Mouse (Mus musculus): ENCODE measurements at regions not wholly inside any gene's neighbourhood (a gene's known extent, or its start where the extent isn't known, plus 50 kb on each side); places are given as distances from the start of the nearest gene placed in this dataset.

DNA sequence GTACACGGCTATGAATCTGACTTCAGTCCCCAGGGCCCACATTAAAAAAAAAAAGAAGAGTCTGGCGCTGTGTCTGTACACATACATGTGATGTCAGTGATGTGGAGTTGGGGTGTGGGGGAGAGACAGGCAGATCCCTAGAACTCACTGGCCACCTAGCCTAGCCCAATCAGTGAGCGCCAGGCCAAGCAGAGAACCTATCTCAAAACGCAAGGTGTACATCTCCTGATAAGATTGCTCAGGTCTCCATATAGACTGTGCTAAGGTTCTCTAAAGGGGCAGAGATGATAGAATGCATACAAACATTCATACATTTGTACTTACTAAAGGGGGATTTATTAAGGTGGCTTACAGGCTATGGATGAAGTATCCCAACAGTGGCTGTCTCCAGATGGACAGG is 225.5 kb upstream of the Hs6st1 start:
- Histone ChIP-seq H3K4me1 (ENCODE audit: control insufficient read depth, insufficient read depth, low read length) (no peaks in the 10 kb centered on the region), H3K4me3 (ENCODE audit: insufficient read depth, low read length) (no peak overlapping the region), H3K27ac (ENCODE audit: insufficient read depth, low read length) (no peak overlapping the region)
- TF ChIP-seq POLR2A (IDR thresholded peaks at IDR 0.05; ENCODE audit: extremely low read depth, insufficient read depth, low read length), result no peak
- no peak for TF ChIP-seq CTCF (IDR thresholded peaks at IDR 0.05; ENCODE audit: extremely low read depth, insufficient read depth, low read length)

DNA sequence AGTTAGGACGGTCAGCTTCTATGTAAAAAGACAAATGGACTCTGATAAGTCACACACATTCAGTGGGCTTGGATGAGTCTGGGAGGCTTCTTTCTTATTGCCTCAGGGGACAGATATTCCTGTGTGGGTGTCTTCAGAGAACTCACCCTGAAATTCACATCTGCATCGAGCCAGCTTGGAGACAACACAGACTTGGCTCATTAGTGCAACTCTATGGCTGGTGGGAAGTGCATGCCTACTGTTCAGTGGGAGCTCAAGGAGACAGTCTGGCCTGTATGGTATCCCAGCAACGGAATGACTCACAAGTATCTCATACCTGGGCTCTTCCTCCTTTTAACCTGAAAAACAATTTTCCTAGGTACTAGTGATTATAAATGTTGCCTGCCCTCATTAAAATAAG is 224.6 kb upstream of the Hs6st1 start:
- Histone ChIP-seq H3K4me1 (ENCODE audit: control insufficient read depth, insufficient read depth, low read length) (no peaks in the 10 kb centered on the region), H3K27ac (ENCODE audit: insufficient read depth, low read length) (no peak overlapping the region), H3K4me3 (ENCODE audit: insufficient read depth, low read length) (no peak overlapping the region)
- TF ChIP-seq POLR2A (IDR thresholded peaks at IDR 0.05; ENCODE audit: extremely low read depth, insufficient read depth, low read length) (no peak), CTCF (IDR thresholded peaks at IDR 0.05; ENCODE audit: extremely low read depth, insufficient read depth, low read length) (no peak)

DNA sequence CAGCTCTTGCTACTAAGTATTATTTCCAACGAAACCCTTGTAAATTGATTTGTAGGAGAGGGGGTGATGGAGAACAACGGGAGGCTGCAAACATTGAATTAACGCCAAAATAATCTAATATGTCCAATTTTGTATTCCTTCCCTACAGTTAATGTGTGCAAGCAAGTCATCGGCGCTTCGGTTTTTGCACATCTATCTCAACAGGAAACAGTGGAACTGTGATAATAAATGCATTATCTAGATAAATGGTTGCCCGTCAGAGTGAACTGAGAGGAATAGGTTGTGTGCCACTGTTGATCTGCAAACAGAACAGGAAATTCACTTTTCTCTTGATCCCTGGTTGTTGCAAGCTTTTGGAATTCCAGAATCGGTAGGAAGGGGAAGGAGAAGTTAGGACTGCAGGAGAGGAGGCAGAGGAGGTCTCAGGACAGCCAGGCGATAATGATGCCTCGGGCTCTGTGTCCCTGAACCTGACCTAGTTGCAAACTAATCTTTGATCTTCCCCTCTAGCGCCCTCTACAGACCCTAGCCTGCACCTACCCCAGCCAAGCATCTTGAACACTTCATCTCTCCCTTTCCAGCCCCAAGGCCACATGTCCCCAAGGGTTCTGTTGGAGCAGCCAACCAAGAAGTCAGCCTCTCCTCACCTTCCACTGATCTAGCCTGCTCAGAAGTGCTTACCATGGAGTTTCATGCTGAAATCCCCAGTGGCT is 221.8 kb upstream of the Hs6st1 start:
- Histone ChIP-seq H3K4me1 (ENCODE audit: control insufficient read depth, insufficient read depth, low read length) (no peaks in the 10 kb centered on the region; the same call in 1 of the 2 replicates), H3K4me3 (ENCODE audit: insufficient read depth, low read length) (no peak overlapping the region), H3K27ac (ENCODE audit: insufficient read depth, low read length) (no peak overlapping the region)
- TF ChIP-seq CTCF (IDR thresholded peaks at IDR 0.05; ENCODE audit: extremely low read depth, insufficient read depth, low read length) (peak; percentile 42), POLR2A (IDR thresholded peaks at IDR 0.05; ENCODE audit: extremely low read depth, insufficient read depth, low read length) (no peak)

DNA sequence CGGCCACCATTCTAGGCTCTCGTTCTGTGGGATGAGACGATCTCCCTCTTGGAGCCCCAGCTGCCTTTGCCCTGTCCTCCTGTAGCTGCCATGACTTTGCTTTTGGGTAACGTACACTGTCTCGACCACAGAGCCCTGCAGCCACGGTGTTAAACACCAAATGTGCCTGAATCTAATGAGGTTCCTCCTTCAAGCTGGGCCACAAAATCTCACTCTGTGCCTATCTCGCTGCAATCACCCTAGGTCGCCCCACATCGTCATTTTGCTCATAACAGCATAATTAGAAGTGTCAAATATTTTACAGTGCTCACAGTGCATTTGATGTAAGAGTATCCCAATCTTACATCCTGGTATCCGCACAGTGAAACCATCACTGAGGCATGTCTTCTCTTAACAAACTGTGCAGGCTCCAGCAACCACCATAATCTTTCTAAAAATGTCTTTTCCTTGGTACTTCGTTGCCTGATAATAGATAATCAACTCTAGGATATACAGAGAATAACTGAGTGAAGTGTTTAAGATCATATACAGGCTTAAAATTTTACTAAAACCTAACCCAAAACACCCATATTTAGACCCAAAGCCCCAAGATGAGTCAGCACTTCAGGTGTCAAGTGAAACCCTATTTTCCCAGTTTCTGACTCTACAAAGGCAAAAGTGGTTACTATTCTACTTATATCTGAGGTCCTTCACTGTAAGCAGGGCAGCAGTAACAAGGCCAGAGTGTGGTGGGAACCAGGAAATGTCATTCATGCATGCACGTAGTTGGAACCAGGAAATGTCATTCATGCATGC is 219.8 kb upstream of the Hs6st1 start:
- Histone ChIP-seq H3K4me3 (ENCODE audit: insufficient read depth, low read length) (no peak overlapping the region), H3K4me1 (ENCODE audit: control insufficient read depth, insufficient read depth, low read length) (no peaks in the 10 kb centered on the region; the same call in 1 of the 2 replicates), H3K27ac (ENCODE audit: insufficient read depth, low read length) (no peak overlapping the region)
- TF ChIP-seq POLR2A (IDR thresholded peaks at IDR 0.05; ENCODE audit: extremely low read depth, insufficient read depth, low read length) (no peak), CTCF (IDR thresholded peaks at IDR 0.05; ENCODE audit: extremely low read depth, insufficient read depth, low read length) (no peak)

DNA sequence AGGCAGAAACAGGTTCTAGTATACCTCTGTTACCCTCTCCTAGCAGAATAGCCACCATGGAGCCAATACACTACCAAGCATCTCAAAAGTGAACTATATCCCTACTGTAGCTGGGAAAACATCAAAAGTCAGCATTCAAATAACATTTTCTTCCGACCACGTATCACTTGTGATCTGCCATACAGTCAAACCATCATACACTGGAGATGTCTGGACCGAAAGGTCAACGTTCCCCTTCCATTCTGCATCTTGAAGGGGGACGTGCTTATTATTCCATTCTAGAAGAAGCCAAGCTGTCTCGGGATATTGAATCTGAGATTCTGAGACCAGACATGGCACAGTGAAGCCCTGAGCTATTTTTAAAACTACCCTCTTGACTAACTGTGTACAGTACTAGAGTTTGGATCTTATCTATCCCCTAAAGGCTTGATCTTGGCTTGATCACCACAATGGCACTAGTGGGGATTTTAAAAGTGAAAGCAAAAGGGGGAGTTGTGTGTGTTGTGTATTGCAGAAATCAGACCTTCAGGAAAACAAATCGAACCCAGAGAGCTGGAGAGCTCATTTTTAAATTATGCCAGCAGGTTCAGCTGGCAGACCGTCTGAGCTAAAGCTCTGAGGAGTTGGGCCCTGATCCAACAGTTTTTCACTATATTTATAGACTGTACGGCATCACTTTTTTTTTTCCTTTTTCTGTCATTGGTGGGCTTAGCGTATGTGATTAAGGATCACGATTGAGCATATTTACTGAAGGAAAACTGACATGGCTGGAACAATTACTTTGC is 218.6 kb upstream of the Hs6st1 start:
- Histone ChIP-seq H3K27ac (ENCODE audit: insufficient read depth, low read length) (no peak overlapping the region), H3K4me3 (ENCODE audit: insufficient read depth, low read length) (no peak overlapping the region; the same call in 1 of the 2 replicates), H3K4me1 (ENCODE audit: control insufficient read depth, insufficient read depth, low read length) (no peaks in the 10 kb centered on the region; the same call in 1 of the 2 replicates)
- TF ChIP-seq CTCF (IDR thresholded peaks at IDR 0.05; ENCODE audit: extremely low read depth, insufficient read depth, low read length), result no peak
- no peak for TF ChIP-seq POLR2A (IDR thresholded peaks at IDR 0.05; ENCODE audit: extremely low read depth, insufficient read depth, low read length)

DNA sequence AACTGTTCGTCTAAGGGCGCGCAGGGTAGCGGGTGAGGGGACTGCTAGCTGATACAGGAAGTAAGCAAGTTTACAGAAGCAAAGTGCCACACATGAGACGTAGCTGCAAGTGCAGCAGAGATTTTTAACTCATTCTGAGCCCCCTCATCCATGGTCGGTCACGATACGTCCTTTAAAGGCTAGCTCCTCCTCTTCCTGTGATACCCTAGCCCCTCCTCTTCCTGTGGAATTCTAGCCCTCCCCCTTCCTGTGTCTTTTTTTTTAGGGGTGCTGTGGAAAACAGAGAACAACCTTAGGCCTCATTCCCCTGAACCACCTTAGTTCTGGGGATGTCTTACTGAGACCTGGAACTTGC is 218.0 kb upstream of the Hs6st1 start:
- no peaks in the 10 kb centered on the region; the same call in 1 of the 2 replicates for H3K4me1 ChIP-seq (ENCODE audit: control insufficient read depth, insufficient read depth, low read length)
- H3K27ac ChIP-seq (ENCODE audit: insufficient read depth, low read length), result no peak overlapping the region
- TF ChIP-seq CTCF (IDR thresholded peaks at IDR 0.05; ENCODE audit: extremely low read depth, insufficient read depth, low read length) (no peak), POLR2A (IDR thresholded peaks at IDR 0.05; ENCODE audit: extremely low read depth, insufficient read depth, low read length) (no peak)
- H3K4me3 ChIP-seq (ENCODE audit: insufficient read depth, low read length), result no peak overlapping the region; the same call in 1 of the 2 replicates

DNA sequence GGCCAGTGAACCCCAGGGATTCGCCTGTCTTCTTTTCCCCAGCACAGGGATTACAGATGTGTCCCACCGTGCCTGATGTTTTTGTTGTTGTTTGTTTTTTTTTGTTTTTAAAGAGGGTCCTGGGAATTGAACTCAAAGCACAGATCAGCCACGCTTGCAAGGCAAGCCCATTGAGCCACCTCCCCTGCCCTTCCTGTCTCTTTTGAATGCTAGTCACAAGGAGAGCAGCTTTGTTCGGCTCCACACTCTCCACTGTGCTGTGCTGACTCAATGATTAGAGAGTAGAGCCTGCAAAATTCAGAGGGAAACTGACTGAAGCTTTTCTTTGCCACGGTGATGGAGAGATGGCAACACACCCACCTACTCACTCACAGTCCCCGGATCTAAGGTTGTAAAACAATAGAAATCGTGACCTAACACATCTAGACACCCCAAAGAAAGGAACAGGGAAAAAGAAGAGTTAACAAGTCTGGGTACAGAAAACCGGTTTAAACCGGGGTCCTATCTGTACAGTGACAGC is 217.6 kb upstream of the Hs6st1 start:
- TF ChIP-seq POLR2A (IDR thresholded peaks at IDR 0.05; ENCODE audit: extremely low read depth, insufficient read depth, low read length) (no peak), CTCF (IDR thresholded peaks at IDR 0.05; ENCODE audit: extremely low read depth, insufficient read depth, low read length) (no peak)
- no peak overlapping the region for H3K27ac ChIP-seq (ENCODE audit: insufficient read depth, low read length)
- no peak overlapping the region for H3K4me3 ChIP-seq (ENCODE audit: insufficient read depth, low read length)
- H3K4me1 ChIP-seq (ENCODE audit: control insufficient read depth, insufficient read depth, low read length), result no peaks in the 10 kb centered on the region; the same call in 1 of the 2 replicates

DNA sequence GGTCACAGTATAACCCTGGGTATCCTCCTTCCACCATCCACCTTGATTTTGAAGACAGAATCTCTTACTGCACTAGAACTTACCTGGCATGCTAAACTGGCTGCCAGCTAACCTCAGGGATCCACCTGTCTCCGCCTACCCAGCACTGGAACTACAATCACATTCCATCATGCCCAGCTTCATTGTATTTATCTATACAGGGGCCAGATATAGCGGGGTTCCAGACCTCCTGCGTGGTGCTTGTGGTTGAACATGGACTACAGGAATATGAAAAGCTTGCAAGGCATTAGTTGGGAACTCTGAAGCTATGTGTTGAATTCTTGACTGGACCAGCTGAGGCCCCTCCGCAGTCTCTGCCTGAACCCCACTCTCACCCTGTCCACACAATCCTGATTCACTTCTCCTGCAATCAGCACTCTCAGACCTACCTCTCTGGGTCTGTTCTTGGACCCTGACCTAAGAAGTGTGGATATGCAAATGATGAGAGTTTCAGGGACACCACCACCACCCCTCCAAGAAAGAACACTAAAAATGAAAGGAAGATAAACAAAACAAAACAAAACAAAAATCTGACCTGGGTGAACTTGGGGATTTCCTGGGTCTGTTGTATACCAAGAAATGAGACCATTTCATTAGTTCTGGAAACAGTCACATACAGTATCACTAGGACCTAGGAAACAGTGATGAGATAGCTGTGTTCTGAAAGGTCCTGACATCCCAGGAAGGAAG is 216.4 kb upstream of the Hs6st1 start:
- Histone ChIP-seq H3K27ac (ENCODE audit: insufficient read depth, low read length) (no peak overlapping the region), H3K4me1 (ENCODE audit: control insufficient read depth, insufficient read depth, low read length) (no peaks in the 10 kb centered on the region; the same call in 1 of the 2 replicates), H3K4me3 (ENCODE audit: insufficient read depth, low read length) (no peak overlapping the region)
- TF ChIP-seq POLR2A (IDR thresholded peaks at IDR 0.05; ENCODE audit: extremely low read depth, insufficient read depth, low read length), result no peak

DNA sequence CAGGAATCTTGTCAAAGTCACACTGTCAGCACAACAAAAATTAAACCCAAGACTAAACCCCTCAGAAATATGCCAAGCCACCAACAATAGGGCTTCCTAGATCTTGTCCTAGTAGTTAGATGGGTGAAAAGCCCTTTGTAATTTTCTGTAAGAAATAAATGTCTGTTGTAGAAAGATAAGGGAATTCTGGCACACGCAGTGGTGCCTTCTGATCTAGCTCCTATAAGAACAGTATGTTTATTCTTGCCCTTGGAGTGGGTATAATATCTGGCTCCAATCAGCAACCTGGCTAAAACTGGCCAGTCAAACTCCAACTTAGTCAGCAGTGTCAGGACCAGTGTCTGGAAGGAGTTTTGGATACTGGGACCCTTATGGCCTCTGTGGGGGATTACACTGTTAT is 215.2 kb upstream of the Hs6st1 start:
- TF ChIP-seq POLR2A (IDR thresholded peaks at IDR 0.05; ENCODE audit: extremely low read depth, insufficient read depth, low read length) (no peak), CTCF (IDR thresholded peaks at IDR 0.05; ENCODE audit: extremely low read depth, insufficient read depth, low read length) (no peak)
- Histone ChIP-seq H3K4me3 (ENCODE audit: insufficient read depth, low read length) (no peak overlapping the region), H3K4me1 (ENCODE audit: control insufficient read depth, insufficient read depth, low read length) (no peaks in the 10 kb centered on the region; the same call in 1 of the 2 replicates), H3K27ac (ENCODE audit: insufficient read depth, low read length) (no peak overlapping the region)
